14 mouse cellular contexts compared by ENCODE assay signal in genomic region chr19:34569896-34570476, GRCm38 (mm10). TPM values are rescaled to one million over a fixed set of nuclear protein-coding genes. Genes with fewer than 3 reads are reported as not detected.
DNase-seq lines count a peak whose midpoint lies in the region; ATAC-seq and TF ChIP-seq lines count a peak whose summit lies in the region.
"Had no signal": no experiment of that assay in that cellular context is flagged by ENCODE, and none has a peak within 500 bp of the region (broad histone marks: within the 10 kb centered on the region; RNA-seq: fewer than 3 reads in every experiment).

No protein-coding gene starts in this region.

- POLR2A ChIA-PET in Patski (lab: Charles Lee) = no interaction called here

- WGBS in hindbrain, postnatal 0 days = 75% methylated on average over 4 of the region's 4 CpGs
- WGBS in hindbrain, embryonic 13.5 days = 70% methylated on average over 4 of the region's 4 CpGs
- 29% methylated on average over 4 of the region's 4 CpGs for WGBS in kidney, postnatal 0 days

- ATAC-seq in hindbrain, postnatal 0 days = 0 out of 2 replicates have a peak, but pooled peaks have one; percentile 10
- no peak for ATAC-seq in hindbrain, embryonic 13.5 days (ENCODE audit: low FRiP score)
- peak; percentile 66 for ATAC-seq in Patski
- ATAC-seq in kidney, postnatal 0 days (replicated peaks; ENCODE audit: low FRiP score, low read depth) = peak; percentile 75; the same call in 1 of the 2 replicates

- H3K27ac ChIP-seq in hindbrain, postnatal 0 days = no peak overlapping the region
- H3K27ac ChIP-seq in hindbrain, embryonic 13.5 days = no peak overlapping the region
- H3K27ac ChIP-seq in kidney, postnatal 0 days = peak overlapping the region; percentile 14; the same call in 1 of the 2 replicates
- H3K27ac ChIP-seq: neural tube, embryonic 13.5 days had no signal

- no peak for TF ChIP-seq CTCF in hindbrain, postnatal 0 days (IDR thresholded peaks at IDR 0.05; ENCODE audit: low read depth)
- no peak for TF ChIP-seq CTCF in Patski (IDR thresholded peaks at IDR 0.05)
- no peak for TF ChIP-seq CTCF in kidney, postnatal 0 days (IDR thresholded peaks at IDR 0.05; ENCODE audit: low read depth)

- no peak overlapping the region for H3K4me3 ChIP-seq in hindbrain, postnatal 0 days (ENCODE audit: low read length)
- H3K4me3 ChIP-seq in hindbrain, embryonic 13.5 days = no peak overlapping the region
- no peak overlapping the region for H3K4me3 ChIP-seq in kidney, postnatal 0 days (replicated peaks; ENCODE audit: low read depth, low read length)
- H3K4me3 ChIP-seq: neural tube, embryonic 13.5 days had no signal

- in situ Hi-C loops in Patski (cut with MboI; ENCODE audit: low pct_unique_long_range_greater_than_20kb) = no loop called here

- no peaks in the 10 kb centered on the region for H3K4me1 ChIP-seq in hindbrain, postnatal 0 days (ENCODE audit: insufficient read depth, low read length)
- H3K4me1 ChIP-seq in hindbrain, embryonic 13.5 days (replicated peaks) = 0 out of 2 replicates have a peak, but pooled peaks cover 6% of the 10 kb centered on the region
- no peaks in the 10 kb centered on the region for H3K4me1 ChIP-seq in kidney, postnatal 0 days (replicated peaks; ENCODE audit: insufficient read depth, low read length)

- no peak overlapping the region for H3K9ac ChIP-seq in hindbrain, postnatal 0 days (replicated peaks; ENCODE audit: low read length)
- H3K9ac ChIP-seq in hindbrain, embryonic 13.5 days = no peak overlapping the region
- H3K9ac ChIP-seq in kidney, postnatal 0 days (ENCODE audit: low read depth, low read length) = no peak overlapping the region
- H3K9ac ChIP-seq: neural tube, embryonic 13.5 days had no signal

- CTCF ChIA-PET in Patski (lab: Charles Lee) = interaction anchor here (0.6 to 2.5 kb wide), 7 partner anchors 11 to 61 kb away, joined by 3 to 15 read pairs (median 4); partner anchors contain the start of gene Ifit2

- H3K4me2 ChIP-seq in hindbrain, postnatal 0 days (ENCODE audit: low read depth, low read length) = no peak overlapping the region
- no peak overlapping the region for H3K4me2 ChIP-seq in hindbrain, embryonic 13.5 days
- H3K4me2 ChIP-seq in kidney, postnatal 0 days (ENCODE audit: low read length) = peak overlapping the region; percentile 15; the same call in 1 of the 2 replicates
- H3K4me2 ChIP-seq: neural tube, embryonic 13.5 days had no signal

- no peak for DNase-seq in hindbrain, postnatal 0 days (ENCODE audit: low spot score)
- DNase-seq in B cell, adult 2 months = peak; percentile 19 to 32
- DNase-seq in Patski (ENCODE audit: low read depth, low spot score) = no peak
- peak; percentile 60 for DNase-seq in kidney, postnatal 0 days (ENCODE audit: low spot score)
- DNase-seq in Muller cell, postnatal 12 days (ENCODE audit: inconsistent ontology term) = no peak
- no peak for DNase-seq in retina, embryonic 14.5 days (ENCODE audit: low spot score)
- DNase-seq in layer of hippocampus, postnatal 36 days = no peak
- DNase-seq: cerebellum, adult 9-11 months; spleen, adult 18-20 months had no signal

- no peaks in the 10 kb centered on the region for H3K27me3 ChIP-seq in hindbrain, postnatal 0 days (ENCODE audit: insufficient read depth, low read length)
- no peaks in the 10 kb centered on the region for H3K27me3 ChIP-seq in hindbrain, embryonic 13.5 days
- H3K27me3 ChIP-seq in Patski = no peaks in the 10 kb centered on the region
- H3K27me3 ChIP-seq in kidney, postnatal 0 days (ENCODE audit: insufficient read depth, low read length) = no peaks in the 10 kb centered on the region
- H3K27me3 ChIP-seq: neural tube, embryonic 13.5 days had no signal

- no peaks in the 10 kb centered on the region for H3K36me3 ChIP-seq in hindbrain, postnatal 0 days (ENCODE audit: insufficient read depth, low read length)
- H3K36me3 ChIP-seq in hindbrain, embryonic 13.5 days = no peaks in the 10 kb centered on the region
- no peaks in the 10 kb centered on the region for H3K36me3 ChIP-seq in kidney, postnatal 0 days (ENCODE audit: insufficient read depth, low read length)
- H3K36me3 ChIP-seq: G1E; neural tube, embryonic 13.5 days had no signal

- H3K9me3 ChIP-seq in hindbrain, postnatal 0 days (ENCODE audit: low read length) = no peaks in the 10 kb centered on the region
- no peaks in the 10 kb centered on the region for H3K9me3 ChIP-seq in hindbrain, embryonic 13.5 days
- no peaks in the 10 kb centered on the region for H3K9me3 ChIP-seq in kidney, postnatal 0 days (replicated peaks; ENCODE audit: low read length)
- H3K9me3 ChIP-seq: G1E; neural tube, embryonic 13.5 days had no signal

RNA-seq across cellular contexts. Expression of gene Ifit3, which starts 13.3 kb away (rescaled TPM):
- 1.8 and 2.3 TPM in 2 replicates for total RNA-seq in hindbrain, postnatal 0 days (2014; rRNA removed)
- polyA plus RNA-seq in hindbrain, postnatal 0 days (2015; fragmentation: Nextera tagmentation; extraction: Ambion mirVana) = 3.1 and 3.6 TPM in 2 replicates
- 0.78 and 0.88 TPM in 2 replicates for polyA plus RNA-seq in hindbrain, embryonic 13.5 days (2015; fragmentation: Nextera tagmentation; extraction: Ambion mirVana)
- polyA plus RNA-seq in Patski (2021) = 29.7 TPM
- 18.3 and 22.9 TPM in 2 replicates for polyA plus RNA-seq in kidney, postnatal 0 days (2015; fragmentation: Nextera tagmentation; extraction: Ambion mirVana)
- total RNA-seq in layer of hippocampus, postnatal 36 days (2021) = 1 to 10 TPM; 1.7 to 2.3 TPM
- polyA plus RNA-seq: G1E had no signal

RNA-seq across cellular contexts. Expression of gene Ifit2, which starts 19.5 kb away (rescaled TPM):
- 4.5 and 8.3 TPM in 2 replicates for total RNA-seq in hindbrain, postnatal 0 days (2014; rRNA removed)
- polyA plus RNA-seq in hindbrain, postnatal 0 days (2015; fragmentation: Nextera tagmentation; extraction: Ambion mirVana) = 5.6 and 5.8 TPM in 2 replicates
- polyA plus RNA-seq in hindbrain, embryonic 13.5 days (2015; fragmentation: Nextera tagmentation; extraction: Ambion mirVana) = 2.7 and 3.8 TPM in 2 replicates
- 26.0 TPM for polyA plus RNA-seq in Patski (2021)
- polyA plus RNA-seq in kidney, postnatal 0 days (2015; fragmentation: Nextera tagmentation; extraction: Ambion mirVana) = 12.0 and 12.3 TPM in 2 replicates
- 1 to 10 TPM; 3.9 to 5.4 TPM for total RNA-seq in layer of hippocampus, postnatal 36 days (2021)
- polyA plus RNA-seq: G1E had no signal

RNA-seq across cellular contexts. Expression of gene Ifit1bl1, which starts 31.8 kb away (rescaled TPM):
- 0.86 and 1.5 TPM in 2 replicates for total RNA-seq in hindbrain, postnatal 0 days (2014; rRNA removed)
- 1.3 and 1.4 TPM in 2 replicates for polyA plus RNA-seq in hindbrain, postnatal 0 days (2015; fragmentation: Nextera tagmentation; extraction: Ambion mirVana)
- 0.60 and 1.00 TPM in 2 replicates for polyA plus RNA-seq in hindbrain, embryonic 13.5 days (2015; fragmentation: Nextera tagmentation; extraction: Ambion mirVana)
- 0.41 TPM for polyA plus RNA-seq in Patski (2021)
- polyA plus RNA-seq in kidney, postnatal 0 days (2015; fragmentation: Nextera tagmentation; extraction: Ambion mirVana) = 0.78 and 1.7 TPM in 2 replicates
- total RNA-seq in layer of hippocampus, postnatal 36 days (2021) = 1 to 10 TPM; 1.3 TPM
- total RNA-seq: gastrocnemius, adult 18-20 months had no signal
- polyA plus RNA-seq: G1E had no signal

RNA-seq across cellular contexts. Expression of gene Ifit3b, which starts 37.8 kb away (rescaled TPM):
- total RNA-seq in hindbrain, postnatal 0 days (2014; rRNA removed) = 0.21 and 0.43 TPM in 2 replicates
- polyA plus RNA-seq in hindbrain, postnatal 0 days (2015; fragmentation: Nextera tagmentation; extraction: Ambion mirVana) = 0.98 and 0.99 TPM in 2 replicates
- polyA plus RNA-seq in hindbrain, embryonic 13.5 days (2015; fragmentation: Nextera tagmentation; extraction: Ambion mirVana) = 0.14 and 0.27 TPM in 2 replicates
- 9.5 TPM for polyA plus RNA-seq in Patski (2021)
- 4.1 and 5.1 TPM in 2 replicates for polyA plus RNA-seq in kidney, postnatal 0 days (2015; fragmentation: Nextera tagmentation; extraction: Ambion mirVana)
- 1 to 10 TPM; 1.1 to 1.4 TPM for total RNA-seq in layer of hippocampus, postnatal 36 days (2021)
- total RNA-seq: G1E had no signal
- polyA plus RNA-seq: G1E; hindbrain, embryonic 11.5 days had no signal

RNA-seq across cellular contexts. Expression of gene Lipa, which starts 42.7 kb away (rescaled TPM):
- total RNA-seq in hindbrain, postnatal 0 days (2014; rRNA removed) = 20.3 and 25.8 TPM in 2 replicates
- polyA plus RNA-seq in hindbrain, postnatal 0 days (2015; fragmentation: Nextera tagmentation; extraction: Ambion mirVana) = 18.3 and 18.9 TPM in 2 replicates
- polyA plus RNA-seq in hindbrain, embryonic 13.5 days (2015; fragmentation: Nextera tagmentation; extraction: Ambion mirVana) = 23.4 and 24.4 TPM in 2 replicates
- 85.1 TPM for polyA plus RNA-seq in Patski (2021)
- polyA plus RNA-seq in kidney, postnatal 0 days (2015; fragmentation: Nextera tagmentation; extraction: Ambion mirVana) = 48.0 and 51.4 TPM in 2 replicates
- total RNA-seq in layer of hippocampus, postnatal 36 days (2021) = 10 to 100 TPM; 20.2 to 20.5 TPM
- polyA plus RNA-seq: G1E had no signal

Comparison
In these comparisons a context has a peak if more than half of its experiments do, and no peak if none do; other contexts are left out.
1. DNase-seq: peak in B cell, adult 2 months (2 of 2) and kidney, postnatal 0 days (single experiment); none in hindbrain, postnatal 0 days (single experiment), Patski (single experiment), Muller cell, postnatal 12 days (single experiment), retina, embryonic 14.5 days (single experiment) and layer of hippocampus, postnatal 36 days (0 of 2).